Mouse (Mus musculus) spleen, adult 2 months (tissue): ENCODE results near the gene Ms4a15. TPM values are rescaled to one million over a fixed set of nuclear protein-coding genes. Genes with fewer than 3 reads are reported as not detected.

Experiments
- DNase-seq, 2 experiments: peaks; one replicate each; pipeline versions ENCODE4 v3.0.0 to v3.0.0-alpha.2; 2012 to 2021; ENCODE audit warnings: low spot score in 2 of 2, low read depth in 1 of 2
- H3K27ac ChIP-seq: fragments of 200-500 bp; 2 replicates; pipeline ENCODE4 v1.5.1; 2012; ENCODE audit warnings: low read length, inconsistent platforms; ENCODE audit not compliant: insufficient read depth
- H3K27me3 ChIP-seq: fragments of 200-500 bp; 2 replicates; pipeline ENCODE4 v1.6.1; 2012; ENCODE audit warnings: mild to moderate bottlenecking, moderate library complexity, low read length, inconsistent platforms; ENCODE audit not compliant: control insufficient read depth, insufficient read depth
- H3K36me3 ChIP-seq: fragments of 200-500 bp; 2 replicates; pipeline ENCODE4 v1.6.1; 2012; ENCODE audit warnings: mild to moderate bottlenecking, low read length, inconsistent platforms; ENCODE audit not compliant: control insufficient read depth, insufficient read depth
- H3K4me1 ChIP-seq: fragments of 200-500 bp; 2 replicates; pipeline ENCODE4 v1.6.1; 2011; ENCODE audit warnings: inconsistent platforms; ENCODE audit not compliant: control insufficient read depth, insufficient read depth, insufficient read length
- H3K4me3 ChIP-seq: fragments of 200-500 bp; 2 replicates; pipeline ENCODE4 v1.5.1; 2011; ENCODE audit warnings: mild to moderate bottlenecking, inconsistent platforms; ENCODE audit not compliant: insufficient read depth, insufficient read length; ENCODE audit errors: extremely low read depth
- CTCF ChIP-seq: fragments of 200-500 bp; IDR thresholded peaks from 2 replicates; pipeline ENCODE4 v1.5.1; 2011; ENCODE audit warnings: mild to moderate bottlenecking, inconsistent platforms; ENCODE audit not compliant: insufficient read depth, insufficient read length, insufficient replicate concordance; ENCODE audit errors: extremely low read depth
- POLR2A ChIP-seq: fragments of 200-500 bp; IDR thresholded peaks from 2 replicates; pipeline ENCODE4 v1.6.1; 2011; ENCODE audit warnings: low read depth, low read length, inconsistent platforms
- WGBS: fragments of 180-500 bp; shearing (Covaris S2); methylation state at CpG from one replicate; pipeline ENCODE4 v1.1.7; 2018; 5-methylcytosine and 5-hydroxymethylcytosine counted together
- polyA plus RNA-seq: library from polyadenylated mRNA; depleted of rRNA; stranded (reverse); fragments of >200 nt; gene quantifications from 2 replicates; pipeline ENCODE4 v1.2.3, GENCODE M21; 2012; rRNA removed

Ms4a15 gene
- 0.06 and 0.35 TPM in 2 replicates for polyA plus RNA-seq

- no peaks in the 10 kb centered on the region for H3K36me3 ChIP-seq
- no peak within 1 kb of the TSS for H3K27ac ChIP-seq
- TF ChIP-seq POLR2A (no peak), CTCF (no peak)
- no peak within 1 kb of the TSS for H3K4me3 ChIP-seq
- no peak for DNase-seq
- WGBS, result 94% methylated on average over 7 of the region's 7 CpGs
- H3K4me1 ChIP-seq, result no peaks in the 10 kb centered on the region
- no peaks in the 10 kb centered on the region for H3K27me3 ChIP-seq
Observed at GRCm38 (mm10) chr19:10993150-10993549, at the start of gene Ms4a15. TSS of gene Ms4a15 (minus strand) at chr19:10993250.

DNA sequence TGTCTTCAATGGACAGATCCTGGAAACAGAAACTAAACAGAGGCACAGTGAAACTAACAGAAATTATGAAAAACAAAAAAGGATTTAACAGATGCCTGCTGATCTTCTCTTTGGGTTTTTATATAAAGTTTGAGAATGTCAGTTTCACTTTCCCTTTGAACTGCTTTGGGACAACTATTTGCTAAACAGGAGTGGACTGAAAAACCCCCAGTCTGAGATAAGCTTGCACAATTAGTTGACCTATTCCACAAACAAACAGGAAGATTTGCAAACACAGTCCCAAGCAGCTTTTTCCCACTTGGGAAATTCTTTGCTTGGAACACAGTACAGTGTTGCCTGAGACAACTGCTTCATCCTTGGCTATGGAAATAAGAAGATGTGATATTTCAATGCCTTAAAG is 44.5 kb upstream of the Ms4a15 start:
- H3K27ac ChIP-seq, result no peak overlapping the region
- no peaks in the 10 kb centered on the region for H3K4me1 ChIP-seq
- no peak for DNase-seq
- no peaks in the 10 kb centered on the region for H3K27me3 ChIP-seq
- no peak for TF ChIP-seq CTCF
- TF ChIP-seq POLR2A, result no peak
- no peaks in the 10 kb centered on the region for H3K36me3 ChIP-seq
- H3K4me3 ChIP-seq, result no peak overlapping the region

DNA sequence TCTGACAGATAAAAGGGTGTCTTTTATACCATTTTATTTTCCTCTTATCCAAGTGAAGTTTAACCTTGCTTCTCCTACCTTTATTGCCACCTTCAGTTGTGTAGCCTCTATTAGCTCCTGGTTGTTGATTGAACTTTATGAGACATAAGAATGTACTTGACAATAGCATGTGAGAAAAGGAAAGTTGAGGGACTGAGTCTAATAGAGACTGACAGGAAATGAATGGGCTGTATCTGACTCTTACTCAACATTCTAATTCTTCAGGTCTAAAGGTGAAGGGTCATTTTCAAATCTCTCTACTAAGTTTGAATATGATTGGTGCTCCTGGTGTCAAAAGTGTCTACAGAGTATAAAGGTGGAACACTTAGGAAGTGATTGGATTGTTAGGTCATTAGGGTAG is 29.3 kb upstream of the Ms4a15 start:
- no peak overlapping the region for H3K4me3 ChIP-seq
- DNase-seq, result no peak
- no peaks in the 10 kb centered on the region for H3K27me3 ChIP-seq
- TF ChIP-seq CTCF, result no peak
- no peak for TF ChIP-seq POLR2A
- H3K36me3 ChIP-seq, result no peaks in the 10 kb centered on the region
- H3K4me1 ChIP-seq, result no peaks in the 10 kb centered on the region
- no peak overlapping the region for H3K27ac ChIP-seq

DNA sequence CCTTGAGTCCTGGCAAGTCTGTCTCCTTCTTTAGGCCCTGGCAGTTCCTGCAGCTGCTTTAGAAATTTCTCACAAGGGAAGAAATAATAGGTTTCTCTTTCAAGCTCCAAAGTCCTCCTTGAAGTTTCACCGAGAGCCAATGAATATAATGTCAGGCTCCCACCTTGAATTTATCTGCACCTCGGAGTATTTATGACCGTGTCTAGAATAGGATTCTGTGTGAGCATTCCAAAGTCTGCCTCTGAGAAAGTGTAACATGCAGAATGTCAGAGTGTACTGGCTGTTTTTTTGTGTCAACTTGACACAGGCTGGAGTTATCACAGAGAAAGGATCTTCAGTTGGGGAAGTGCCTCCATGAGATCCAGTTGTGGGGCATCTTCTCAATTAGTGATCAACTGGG is 24.8 kb upstream of the Ms4a15 start, which contains the start of gene Ms4a18:
TSS of gene Ms4a18 (minus strand) at position 141 of the 400 bp plus-strand sequence.
- Histone ChIP-seq H3K4me3 (no peak within 1 kb of the TSS), H3K4me1 (no peaks in the 10 kb centered on the region), H3K36me3 (no peaks in the 10 kb centered on the region), H3K27ac (no peak within 1 kb of the TSS), H3K27me3 (no peaks in the 10 kb centered on the region)
- TF ChIP-seq POLR2A, result no peak
- TF ChIP-seq CTCF, result no peak
- 86% methylated on average over 3 of the region's 3 CpGs for WGBS
- DNase-seq, result no peak

DNA sequence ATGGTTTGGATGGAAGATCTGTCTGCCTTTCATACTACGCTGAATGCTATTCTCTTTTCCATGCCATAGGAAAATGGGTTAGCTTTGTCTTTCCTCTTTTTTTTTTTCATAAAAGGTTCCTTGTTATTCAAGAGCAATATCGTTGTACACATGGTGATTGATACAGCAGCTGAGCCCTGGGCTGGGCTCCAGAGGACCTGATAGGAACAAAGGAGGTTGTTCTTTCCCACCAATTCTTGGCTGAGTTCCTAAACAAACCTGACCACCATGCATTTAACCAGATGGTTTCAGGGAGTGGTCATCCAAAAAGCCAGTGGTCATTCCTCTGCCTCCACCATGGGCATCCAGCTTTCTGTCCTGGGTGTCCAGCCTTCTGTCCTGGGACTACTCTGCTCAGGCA is 24.2 kb upstream of the Ms4a15 start:
- no peaks in the 10 kb centered on the region for H3K4me1 ChIP-seq
- no peak overlapping the region for H3K27ac ChIP-seq
- H3K4me3 ChIP-seq, result no peak overlapping the region
- TF ChIP-seq POLR2A, result no peak
- no peak for TF ChIP-seq CTCF
- no peak for DNase-seq
- WGBS, result 88% methylated on average over 2 of the region's 2 CpGs
- no peaks in the 10 kb centered on the region for H3K27me3 ChIP-seq
- H3K36me3 ChIP-seq, result no peaks in the 10 kb centered on the region

DNA sequence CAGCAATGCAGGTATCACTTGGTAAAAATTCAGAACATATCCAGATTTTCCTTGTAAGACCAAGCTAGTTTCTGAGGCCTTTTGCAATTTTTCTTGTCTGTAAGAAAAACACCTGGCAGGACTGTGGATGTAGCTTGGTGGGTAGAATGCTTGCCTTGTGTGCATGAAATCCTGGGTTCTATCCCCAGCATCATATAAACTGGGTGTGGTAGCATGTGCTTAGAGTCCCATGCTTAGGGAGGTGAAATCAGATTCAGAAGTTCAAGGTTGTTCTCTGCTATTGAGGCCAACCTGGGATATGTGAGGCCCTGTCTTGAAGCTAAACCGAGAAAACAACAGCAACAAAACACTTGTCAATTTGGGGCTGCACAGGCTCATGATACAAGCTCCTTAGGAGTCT is 22.9 kb upstream of the Ms4a15 start:
- TF ChIP-seq POLR2A, result no peak
- TF ChIP-seq CTCF, result no peak
- WGBS, result 95% methylated on average over 1 of the region's 1 CpGs
- Histone ChIP-seq H3K27ac (no peak overlapping the region), H3K27me3 (no peaks in the 10 kb centered on the region), H3K4me3 (no peak overlapping the region), H3K4me1 (no peaks in the 10 kb centered on the region), H3K36me3 (no peaks in the 10 kb centered on the region)
- no peak for DNase-seq

GRCm38 (mm10) chr19:11015468-11015867 is 22.4 kb upstream of the Ms4a15 start:
- no peak for DNase-seq
- H3K4me3 ChIP-seq, result no peak overlapping the region
- H3K36me3 ChIP-seq, result no peaks in the 10 kb centered on the region
- no peaks in the 10 kb centered on the region for H3K27me3 ChIP-seq
- H3K4me1 ChIP-seq, result no peaks in the 10 kb centered on the region
- no peak for TF ChIP-seq POLR2A
- no peak for TF ChIP-seq CTCF
- H3K27ac ChIP-seq, result no peak overlapping the region

GRCm38 (mm10) chr19:10991911-10992310 is 1.1 kb downstream of the Ms4a15 start:
- DNase-seq, result no peak
- H3K36me3 ChIP-seq, result no peaks in the 10 kb centered on the region
- no peaks in the 10 kb centered on the region for H3K4me1 ChIP-seq
- H3K4me3 ChIP-seq, result no peak overlapping the region
- no peak overlapping the region for H3K27ac ChIP-seq
- H3K27me3 ChIP-seq, result no peaks in the 10 kb centered on the region
- no peak for TF ChIP-seq POLR2A
- no peak for TF ChIP-seq CTCF
